Mouse (Mus musculus) liver, embryonic 12.5 days (tissue): ENCODE results near the gene Scyl1. TPM values are rescaled to one million over a fixed set of nuclear protein-coding genes. Genes with fewer than 3 reads are reported as not detected.
"Not testable (repeated sequence)": the region's sequence is repeated elsewhere in the genome, so short reads cannot be mapped to it uniquely, and the experiment has no call there.

Source experiments
- ATAC-seq: fragments of 200-750 bp; cut with Nextera tagmentation; 2 replicates; pipeline ENCODE4 v1.8.0; 2017; ENCODE audit warnings: moderate number of reproducible peaks, mild to moderate bottlenecking, moderate library complexity
- H3K27ac ChIP-seq: fragments of 300-500 bp; sonication (generic); 2 replicates; pipeline ENCODE4 v1.5.1; 2016; ENCODE audit warnings: mild to moderate bottlenecking
- H3K27me3 ChIP-seq: fragments of 300-500 bp; sonication (generic); replicated peaks from 2 replicates; pipeline ENCODE4 v1.6.1; 2016; ENCODE audit warnings: mild to moderate bottlenecking, moderate library complexity
- H3K36me3 ChIP-seq: fragments of 300-500 bp; sonication (generic); 2 replicates; pipeline ENCODE4 v1.6.1; 2016; ENCODE audit warnings: mild to moderate bottlenecking, moderate library complexity
- H3K4me1 ChIP-seq: fragments of 300-500 bp; sonication (generic); 2 replicates; pipeline ENCODE4 v1.6.1; 2016
- H3K4me2 ChIP-seq: fragments of 300-500 bp; sonication (generic); 2 replicates; pipeline ENCODE4 v1.6.1; 2016; ENCODE audit warnings: mild to moderate bottlenecking, moderate library complexity
- H3K4me3 ChIP-seq: fragments of 300-500 bp; sonication (generic); 2 replicates; pipeline ENCODE4 v1.5.1; 2016; ENCODE audit warnings: mild to moderate bottlenecking, moderate library complexity
- H3K9ac ChIP-seq: fragments of 300-500 bp; sonication (generic); 2 replicates; pipeline ENCODE4 v1.6.1; 2016; ENCODE audit warnings: mild to moderate bottlenecking, moderate library complexity
- H3K9me3 ChIP-seq: fragments of 300-500 bp; sonication (generic); replicated peaks from 2 replicates; pipeline ENCODE4 v1.6.1; 2016; ENCODE audit warnings: mild to moderate bottlenecking, moderate library complexity
- WGBS: fragments of 180-500 bp; shearing (Covaris S2); methylation state at CpG from one replicate; pipeline ENCODE4 v1.1.7; 2016; ENCODE audit not compliant: insufficient replicate concordance; 5-methylcytosine and 5-hydroxymethylcytosine counted together
- polyA plus RNA-seq: library from polyadenylated mRNA; unstranded; fragments of >200 nt; fragmentation: Nextera tagmentation; extraction: Ambion mirVana; gene quantifications from 2 replicates; pipeline ENCODE4 v1.2.1, GENCODE M21; 2016

The Scyl1 gene
- 38.3 and 39.7 TPM in 2 replicates for polyA plus RNA-seq

DNA sequence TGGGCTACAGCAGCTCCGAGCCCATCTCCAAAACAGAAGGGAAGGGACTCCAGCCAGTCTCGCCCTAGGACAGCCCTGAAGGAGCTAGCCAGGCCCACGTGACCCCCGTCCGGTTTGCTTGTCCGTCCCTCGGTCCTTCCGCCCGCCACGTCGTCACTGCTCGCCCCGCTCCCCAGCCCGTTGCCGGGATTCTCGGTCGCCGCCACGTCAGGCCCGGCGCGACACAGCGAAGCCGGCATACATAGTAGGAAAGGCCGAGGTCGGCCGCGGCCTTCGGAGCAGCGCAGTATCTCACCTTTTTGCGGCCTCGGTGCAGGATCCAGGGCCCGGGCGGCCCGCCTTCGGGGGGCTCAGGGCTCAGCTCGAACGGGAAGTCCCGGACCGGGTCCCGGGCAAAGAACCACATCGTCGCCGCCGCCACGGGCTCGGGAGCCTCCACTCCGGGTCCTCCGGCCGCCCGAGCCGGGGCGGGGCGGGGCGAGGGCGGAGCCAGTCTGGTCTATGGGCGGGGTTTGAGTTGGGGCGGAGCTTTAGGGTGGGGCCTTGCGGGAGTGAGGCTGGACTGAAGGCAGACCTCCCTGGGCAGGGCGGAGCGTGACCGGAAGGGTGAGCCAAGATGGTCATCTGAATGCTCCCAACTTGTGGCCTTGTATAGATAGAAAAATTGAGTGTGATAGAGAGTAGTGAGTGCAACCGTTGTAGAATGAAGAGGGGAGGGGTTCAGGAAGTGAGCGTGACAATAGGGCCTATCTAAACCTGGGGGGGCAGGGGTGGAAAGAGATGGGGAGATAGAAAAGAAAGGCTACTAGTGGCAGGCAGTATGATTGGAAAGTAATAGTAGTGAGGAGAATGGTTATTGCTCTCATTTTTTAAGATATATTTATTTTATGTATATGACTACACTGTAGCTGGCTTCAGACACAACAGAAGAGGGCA is at the start of gene Scyl1:
Scyl1 (minus strand) TSS at position 495 of the 936 bp plus-strand sequence.
- peaks cover 38% of the 10 kb centered on the region for H3K36me3 ChIP-seq
- H3K4me3 ChIP-seq, result peak within 1 kb of the TSS; percentile 88
- H3K27me3 ChIP-seq, result no peaks in the 10 kb centered on the region
- under 1% methylated on average over 64 of the region's 64 CpGs for WGBS
- peaks cover 23% of the 10 kb centered on the region for H3K4me1 ChIP-seq
- peak within 1 kb of the TSS; percentile 87 for H3K27ac ChIP-seq
- H3K4me2 ChIP-seq, result peak within 1 kb of the TSS; percentile 90
- no peaks in the 10 kb centered on the region for H3K9me3 ChIP-seq
- H3K9ac ChIP-seq, result peak within 1 kb of the TSS; percentile 93
- peak; percentile 94 for ATAC-seq

DNA sequence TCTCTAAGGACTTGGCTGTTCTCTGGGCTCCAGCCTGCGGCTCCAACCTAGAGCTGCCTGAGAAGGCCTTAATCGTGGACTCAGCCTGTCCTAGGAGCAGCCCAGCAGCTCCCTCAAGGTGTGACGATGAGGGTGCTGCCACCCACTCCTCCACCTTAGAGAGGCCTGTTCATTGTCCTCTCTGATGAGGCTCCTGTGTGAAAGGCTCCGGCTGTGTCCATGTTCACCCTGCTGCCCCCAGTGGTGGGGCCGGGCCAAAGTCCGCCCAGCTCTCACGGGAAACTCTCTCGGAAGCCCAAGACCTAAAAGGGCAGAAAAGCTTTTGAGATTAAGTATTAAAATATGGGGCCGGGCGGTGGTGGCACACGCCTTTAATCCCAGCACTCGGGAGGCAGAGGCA is 48.3 kb upstream of the Scyl1 start:
- H3K9me3 ChIP-seq, result no peaks in the 10 kb centered on the region
- H3K36me3 ChIP-seq, result no peaks in the 10 kb centered on the region; the same call in 1 of the 2 replicates
- no peak overlapping the region for H3K4me2 ChIP-seq
- peak overlapping the region; percentile 86 for H3K27ac ChIP-seq
- no peaks in the 10 kb centered on the region for H3K27me3 ChIP-seq
- 40% methylated on average over 12 of the region's 12 CpGs for WGBS
- peaks cover 84% of the 10 kb centered on the region for H3K4me1 ChIP-seq
- ATAC-seq, result no peak
- H3K9ac ChIP-seq, result peak overlapping the region; percentile 13; the same call in 1 of the 2 replicates
- H3K4me3 ChIP-seq, result no peak overlapping the region

DNA sequence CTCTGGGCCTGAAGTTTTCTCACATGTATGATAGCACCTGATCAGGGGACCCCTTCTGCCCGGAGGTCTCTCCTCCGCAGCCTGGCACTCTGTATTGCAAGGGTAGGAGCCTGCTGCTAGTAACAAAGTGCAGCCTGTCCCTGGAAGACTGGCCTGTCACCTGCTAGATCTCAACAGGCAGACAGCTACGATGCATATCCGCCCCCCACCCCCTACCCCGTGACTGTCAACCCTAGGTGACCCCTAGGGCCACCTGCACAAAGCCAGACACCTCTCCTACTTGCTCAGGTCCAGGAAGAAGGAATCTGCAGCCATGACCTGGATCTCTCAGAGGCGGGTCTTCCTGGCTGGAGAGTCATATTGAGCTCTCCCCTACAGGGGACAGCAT is 47.4 kb upstream of the Scyl1 start:
- no peak for ATAC-seq
- no peaks in the 10 kb centered on the region for H3K36me3 ChIP-seq
- H3K27ac ChIP-seq, result peak overlapping the region; percentile 86
- WGBS, result 68% methylated on average over 6 of the region's 6 CpGs
- H3K9ac ChIP-seq, result peak overlapping the region; percentile 73
- no peak overlapping the region for H3K4me3 ChIP-seq
- H3K4me1 ChIP-seq, result peaks cover 74% of the 10 kb centered on the region
- H3K4me2 ChIP-seq, result peak overlapping the region; percentile 72; the same call in 1 of the 2 replicates
- H3K27me3 ChIP-seq, result no peaks in the 10 kb centered on the region
- no peaks in the 10 kb centered on the region for H3K9me3 ChIP-seq

DNA sequence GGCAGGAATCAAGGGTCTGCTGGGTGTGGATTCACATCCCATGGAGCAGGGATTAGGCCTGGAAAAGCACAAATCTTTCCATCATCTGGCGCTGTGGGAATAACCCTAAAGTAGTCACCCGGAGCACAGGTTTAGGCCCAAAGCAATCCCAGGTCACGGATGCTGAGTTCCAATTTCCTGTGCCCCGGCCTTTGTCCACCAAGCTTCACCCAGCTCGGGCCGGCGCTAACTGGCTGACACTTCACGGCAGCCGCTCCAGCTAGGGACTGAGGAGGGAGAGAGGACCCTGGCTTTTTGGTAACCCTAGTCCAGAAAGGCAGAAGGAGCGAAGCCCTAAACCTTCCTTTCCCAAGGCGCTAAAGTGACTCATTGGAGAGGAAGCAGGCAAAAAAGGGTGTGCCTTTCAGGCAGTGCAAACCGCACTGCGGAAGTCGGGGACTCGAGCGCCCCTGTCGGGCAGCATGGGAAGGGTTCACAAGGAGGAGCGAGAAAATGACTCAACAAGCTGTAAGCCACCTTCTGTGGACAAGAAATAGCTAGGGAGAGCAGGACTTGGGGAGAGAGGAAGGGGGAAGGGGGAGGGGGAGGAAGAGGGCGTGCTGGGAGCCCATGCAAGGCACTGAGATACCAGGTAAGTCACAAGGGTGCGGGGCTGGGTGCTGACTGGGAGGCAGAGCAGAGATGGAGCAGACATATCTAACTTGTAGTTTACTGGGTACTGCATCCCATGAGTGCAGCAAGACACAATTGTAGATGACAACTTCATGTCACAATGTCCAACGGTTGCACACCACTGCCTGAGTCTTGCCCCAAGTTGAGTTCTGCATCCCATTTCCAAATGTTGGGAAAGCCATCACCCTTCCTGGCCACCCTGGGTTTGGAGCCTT is 46.7 kb upstream of the Scyl1 start:
- 12% methylated on average over 21 of the region's 21 CpGs for WGBS
- Histone ChIP-seq H3K27ac (peak overlapping the region; percentile 86), H3K9ac (peak overlapping the region; percentile 73), H3K4me2 (peak overlapping the region; percentile 72), H3K9me3 (no peaks in the 10 kb centered on the region), H3K4me3 (peak overlapping the region; percentile 42), H3K4me1 (peaks cover 69% of the 10 kb centered on the region), H3K27me3 (no peaks in the 10 kb centered on the region), H3K36me3 (no peaks in the 10 kb centered on the region)
- peak; percentile 80 for ATAC-seq

DNA sequence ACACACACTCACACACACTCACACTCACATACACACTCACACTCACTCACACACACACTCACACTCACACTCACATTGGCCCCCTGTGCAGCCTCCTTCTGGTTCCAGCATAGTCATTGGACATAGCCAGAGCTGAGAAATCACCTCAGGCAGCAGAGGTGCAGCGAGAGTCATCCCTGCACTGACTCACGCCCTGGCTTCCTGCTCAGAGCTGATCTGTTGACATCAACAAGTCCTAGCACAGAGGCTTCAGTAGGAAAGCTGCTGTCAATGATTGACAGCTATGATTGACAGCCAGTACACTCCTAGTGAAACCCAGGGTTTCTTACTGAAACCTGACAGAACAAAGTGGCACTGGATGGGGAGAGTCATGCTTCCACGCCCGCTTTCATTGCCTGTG is 44.7 kb upstream of the Scyl1 start:
- Histone ChIP-seq H3K36me3 (no peaks in the 10 kb centered on the region), H3K4me1 (peaks cover 73% of the 10 kb centered on the region), H3K9ac (peak overlapping the region; percentile 8), H3K27me3 (no peaks in the 10 kb centered on the region), H3K27ac (peak overlapping the region; percentile 73), H3K9me3 (no peaks in the 10 kb centered on the region), H3K4me3 (no peak overlapping the region), H3K4me2 (no peak overlapping the region)
- ATAC-seq, result peak; percentile 45
- WGBS, result 49% methylated on average over 4 of the region's 4 CpGs

DNA sequence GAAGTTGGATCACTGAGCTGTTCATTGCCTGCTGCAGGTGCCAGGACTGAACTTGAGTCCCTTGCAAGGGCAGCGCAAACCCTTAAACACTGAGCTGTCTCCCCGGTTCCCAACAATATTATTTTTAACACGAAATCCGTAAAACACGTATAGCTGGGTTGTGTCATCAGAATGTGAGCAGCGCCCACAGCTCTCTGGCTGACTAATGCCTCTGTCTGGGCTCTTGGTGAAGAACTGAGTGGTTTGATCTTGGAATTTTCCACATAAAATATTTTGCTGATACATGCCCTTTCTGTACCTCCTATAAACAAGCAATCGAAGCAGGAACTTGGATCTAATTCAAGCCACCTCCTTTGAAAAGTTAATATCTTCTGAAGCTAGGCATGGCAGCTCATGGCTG is 43.8 kb upstream of the Scyl1 start:
- no peak overlapping the region for H3K4me2 ChIP-seq
- 87% methylated on average over 7 of the region's 7 CpGs for WGBS
- H3K4me3 ChIP-seq, result no peak overlapping the region
- H3K9ac ChIP-seq, result no peak overlapping the region
- no peaks in the 10 kb centered on the region for H3K9me3 ChIP-seq
- no peak overlapping the region for H3K27ac ChIP-seq
- H3K4me1 ChIP-seq, result peaks cover 75% of the 10 kb centered on the region
- no peaks in the 10 kb centered on the region for H3K27me3 ChIP-seq
- H3K36me3 ChIP-seq, result no peaks in the 10 kb centered on the region
- ATAC-seq, result no peak

DNA sequence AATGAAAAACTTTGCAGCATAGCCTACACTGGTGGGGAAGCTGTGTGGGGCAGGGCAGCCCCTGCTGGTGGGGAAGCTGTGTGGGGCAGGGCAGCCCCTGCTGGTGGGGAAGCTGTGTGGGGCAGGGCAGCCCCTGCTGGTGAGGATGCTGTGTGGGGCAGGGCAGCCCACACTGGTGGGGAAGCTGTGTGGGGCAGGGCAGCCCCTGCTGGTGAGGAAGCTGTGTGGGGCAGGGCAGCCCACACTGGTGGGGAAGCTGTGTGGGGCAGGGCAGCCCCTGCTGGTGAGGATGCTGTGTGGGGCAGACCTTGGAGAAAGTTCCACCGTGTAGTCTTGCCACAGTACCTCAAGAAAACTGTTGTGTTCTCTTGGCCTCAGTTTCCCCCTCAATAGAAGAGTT is 42.8 kb upstream of the Scyl1 start:
- WGBS, result 56% methylated on average over 1 of the region's 1 CpGs
- not testable (repeated sequence) for H3K9ac ChIP-seq, H3K9me3 ChIP-seq, ATAC-seq, H3K36me3 ChIP-seq, H3K27me3 ChIP-seq, H3K27ac ChIP-seq, H3K4me3 ChIP-seq, H3K4me2 ChIP-seq
- peaks cover 74% of the 10 kb centered on the region for H3K4me1 ChIP-seq

DNA sequence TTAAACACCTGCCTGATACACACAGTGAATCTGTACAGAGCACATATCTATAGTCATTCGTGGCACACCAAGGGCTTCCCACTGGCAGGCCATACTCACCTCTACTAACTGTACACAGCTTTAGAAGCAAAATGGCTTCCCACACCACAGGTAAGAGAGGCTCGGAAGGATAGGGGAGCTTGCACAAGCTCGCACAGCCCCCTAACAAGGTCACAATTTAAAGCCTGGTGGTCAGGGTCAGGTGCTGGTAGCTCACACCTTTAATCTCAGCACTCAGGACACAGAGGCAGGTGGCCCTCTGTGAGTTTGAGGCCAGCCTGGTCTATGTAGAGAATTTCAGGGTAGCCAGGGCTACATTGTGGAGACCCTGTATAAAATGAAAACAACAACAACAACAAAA is 42.3 kb upstream of the Scyl1 start:
- Histone ChIP-seq H3K36me3 (no peaks in the 10 kb centered on the region), H3K4me1 (peaks cover 73% of the 10 kb centered on the region), H3K4me2 (no peak overlapping the region), H3K9ac (no peak overlapping the region), H3K27ac (no peak overlapping the region), H3K4me3 (no peak overlapping the region), H3K27me3 (no peaks in the 10 kb centered on the region), H3K9me3 (no peaks in the 10 kb centered on the region)
- WGBS, result 71% methylated on average over 3 of the region's 3 CpGs
- no peak for ATAC-seq

DNA sequence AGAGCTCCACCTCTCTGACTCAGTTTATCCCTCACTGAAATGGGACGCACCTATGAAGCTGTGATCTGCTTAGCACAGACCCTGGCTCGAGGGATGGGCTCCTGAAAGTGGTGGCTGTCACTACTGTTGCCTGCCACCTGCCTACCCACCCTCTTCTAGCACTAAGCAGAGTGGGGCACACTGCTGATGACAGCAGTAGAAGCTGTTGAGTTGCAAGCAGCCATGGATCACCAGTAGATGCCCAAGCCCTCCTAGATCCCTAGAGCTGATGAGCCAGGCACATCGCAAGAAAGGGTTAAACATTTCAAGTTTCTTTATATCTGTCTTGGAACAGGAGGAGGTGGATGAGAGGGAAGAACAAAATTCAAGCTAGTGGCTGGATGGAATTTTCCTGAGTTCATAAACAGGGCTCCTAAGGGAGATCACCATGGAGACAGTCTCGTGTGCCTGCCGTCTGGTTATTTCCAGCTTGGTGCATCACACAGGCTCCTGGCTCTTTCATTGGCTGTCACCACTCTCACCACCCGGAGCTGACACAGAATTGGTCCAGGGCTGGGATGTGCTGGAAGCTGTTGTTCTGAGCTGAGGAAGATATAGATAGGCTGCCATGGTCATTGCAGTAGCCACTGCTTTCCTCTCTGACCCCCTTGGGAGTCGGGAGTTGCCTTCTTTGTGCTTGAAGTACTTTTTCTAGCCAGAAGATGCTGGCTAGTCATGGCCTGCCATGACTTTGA is 40.7 kb upstream of the Scyl1 start:
- no peaks in the 10 kb centered on the region for H3K9me3 ChIP-seq
- H3K4me1 ChIP-seq, result peaks cover 74% of the 10 kb centered on the region
- peak overlapping the region; percentile 23; the same call in 1 of the 2 replicates for H3K27ac ChIP-seq
- no peak overlapping the region for H3K4me2 ChIP-seq
- ATAC-seq, result no peak; the same call in 1 of the 2 replicates
- no peaks in the 10 kb centered on the region for H3K36me3 ChIP-seq
- H3K27me3 ChIP-seq, result no peaks in the 10 kb centered on the region
- 0 out of 2 replicates have a peak overlapping the region, but pooled peaks have one; percentile 19 for H3K9ac ChIP-seq
- no peak overlapping the region for H3K4me3 ChIP-seq
- 56% methylated on average over 7 of the region's 7 CpGs for WGBS

DNA sequence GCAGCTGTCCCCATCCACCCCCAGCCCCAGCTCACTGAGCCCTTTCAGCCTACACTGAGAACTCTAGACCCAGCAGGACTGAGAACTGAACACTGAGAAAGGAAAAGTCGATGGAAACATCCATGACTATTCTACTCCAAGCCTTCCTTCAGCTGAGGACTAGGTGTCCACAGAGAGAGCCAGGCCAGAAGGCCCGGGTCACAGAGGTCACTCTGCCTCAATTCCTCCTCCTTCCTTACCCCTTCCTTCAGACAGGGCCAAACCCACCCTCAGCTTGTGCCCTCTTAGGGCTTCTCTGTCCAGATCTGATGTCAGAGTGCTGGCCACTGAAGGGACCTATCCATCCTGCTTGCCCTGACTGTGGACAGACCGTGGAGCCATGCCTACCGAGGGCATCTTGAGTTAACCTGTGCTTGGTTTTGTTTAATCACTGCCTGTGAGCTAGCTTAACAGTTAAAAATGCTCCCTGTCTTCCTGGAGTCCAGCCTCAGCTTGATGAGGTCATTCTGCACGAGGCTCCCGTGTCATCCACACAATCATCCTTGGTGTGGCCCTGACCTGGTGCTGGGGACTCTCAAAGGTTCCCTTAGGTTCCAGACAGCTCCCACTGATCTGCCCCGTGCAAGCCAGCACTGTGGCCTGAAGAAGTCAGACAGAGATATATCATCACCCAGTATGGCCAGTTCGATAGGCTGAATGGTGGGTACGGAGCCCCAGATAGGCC is 39.8 kb upstream of the Scyl1 start:
- no peaks in the 10 kb centered on the region for H3K27me3 ChIP-seq
- 0 out of 2 replicates have a peak overlapping the region, but pooled peaks have one; percentile 19 for H3K9ac ChIP-seq
- H3K9me3 ChIP-seq, result no peaks in the 10 kb centered on the region
- no peak overlapping the region for H3K4me3 ChIP-seq
- H3K4me1 ChIP-seq, result peaks cover 75% of the 10 kb centered on the region
- peak overlapping the region; percentile 33 for H3K27ac ChIP-seq
- WGBS, result 68% methylated on average over 9 of the region's 9 CpGs
- no peak overlapping the region for H3K4me2 ChIP-seq
- ATAC-seq, result no peak
- H3K36me3 ChIP-seq, result no peaks in the 10 kb centered on the region
